Mouse (Mus musculus) inflammation-experienced regulatory T-cells, adult 16 weeks (primary cell): ENCODE data around the gene Mettl3. TPM values are rescaled to one million over a fixed set of nuclear protein-coding genes. Genes with fewer than 3 reads are reported as not detected.

ENCODE experiments used
- polyA plus RNA-seq: library from polyadenylated mRNA; unstranded; fragments of 100-300 nt; shearing (Covaris generic); gene quantifications from one replicate; pipeline ENCODE4 v1.2.1, GENCODE M21; 2017

Gene Mettl3
- 76.7 TPM for polyA plus RNA-seq

DNA sequence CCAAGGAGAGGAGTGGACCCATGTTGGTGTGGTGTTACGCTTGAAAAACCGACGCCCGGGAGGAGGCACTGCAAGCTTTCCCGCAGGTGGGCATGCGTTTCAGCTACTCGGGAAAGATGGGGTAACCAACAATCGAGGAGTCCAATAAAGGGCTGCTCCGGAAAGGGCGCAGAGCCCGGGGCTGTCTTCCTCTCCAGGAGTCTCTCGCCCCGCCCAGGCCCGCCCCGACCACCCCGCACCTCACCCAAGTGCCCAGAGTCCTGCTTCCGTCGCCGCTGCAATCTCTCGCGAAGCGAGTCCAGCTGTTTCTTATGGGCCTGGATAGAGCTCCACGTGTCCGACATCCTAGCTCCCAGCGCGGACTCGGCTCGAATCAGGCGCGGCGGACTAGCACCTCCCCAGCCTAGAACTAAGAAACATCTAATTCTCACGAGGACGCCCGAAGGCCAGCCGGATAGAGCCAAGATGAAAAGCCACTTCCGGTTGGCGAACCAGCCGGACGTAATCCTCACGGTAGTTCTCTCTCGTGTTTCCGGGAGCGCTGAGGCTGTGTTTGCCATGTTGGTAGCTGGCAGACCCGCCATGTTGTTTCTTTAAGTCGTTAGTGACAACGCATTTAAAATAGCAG lies at the start of gene Mettl3:
Mettl3 (minus strand) TSS at position 485 of the 628 bp plus-strand sequence.

DNA sequence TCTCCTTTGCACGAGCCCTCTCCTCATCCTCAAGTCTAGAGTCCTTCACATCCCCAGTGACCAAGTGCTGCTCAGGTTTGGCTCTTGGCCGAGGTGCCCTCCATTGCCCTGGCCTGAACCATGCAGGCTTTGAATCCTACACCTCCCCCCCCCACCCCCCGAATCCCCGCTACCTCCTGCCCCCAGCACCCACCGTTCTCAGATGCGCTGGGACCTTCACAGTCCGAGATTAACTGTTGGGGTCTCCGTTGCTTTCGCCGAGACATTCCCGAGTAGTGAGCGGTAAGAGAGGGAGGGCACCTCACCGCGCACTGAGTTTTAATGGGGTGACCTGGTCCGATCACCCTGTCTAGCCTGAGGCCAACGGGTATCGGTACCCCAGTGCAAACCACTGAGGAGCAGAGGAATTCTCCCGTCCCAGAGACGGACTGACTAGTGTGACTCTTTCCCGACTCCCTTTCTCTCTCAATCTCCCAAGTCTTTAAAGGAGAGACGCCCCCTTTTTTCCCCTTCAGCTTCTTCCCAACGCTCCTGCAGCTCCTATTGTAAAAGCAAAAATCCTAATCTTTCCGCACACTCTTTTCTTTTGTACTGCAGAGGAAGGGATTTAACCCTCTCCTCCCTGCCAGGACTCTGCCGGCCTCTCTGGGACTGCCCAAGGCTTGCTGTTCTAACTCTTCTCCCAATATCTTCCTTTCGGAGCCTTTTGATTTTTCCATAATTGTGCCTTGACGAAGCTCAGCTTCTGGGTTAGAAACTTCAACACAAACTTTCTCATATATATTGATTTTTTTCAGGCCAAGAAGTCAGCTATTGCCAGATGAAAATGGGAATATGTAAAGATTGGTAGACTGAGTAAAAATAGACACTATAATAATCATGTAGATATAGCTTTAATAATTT lies 23.2 kb upstream of the Mettl3 start, which contains the start of gene Sall2:
Sall2 (minus strand) TSS at position 853 of the 903 bp plus-strand sequence.

DNA sequence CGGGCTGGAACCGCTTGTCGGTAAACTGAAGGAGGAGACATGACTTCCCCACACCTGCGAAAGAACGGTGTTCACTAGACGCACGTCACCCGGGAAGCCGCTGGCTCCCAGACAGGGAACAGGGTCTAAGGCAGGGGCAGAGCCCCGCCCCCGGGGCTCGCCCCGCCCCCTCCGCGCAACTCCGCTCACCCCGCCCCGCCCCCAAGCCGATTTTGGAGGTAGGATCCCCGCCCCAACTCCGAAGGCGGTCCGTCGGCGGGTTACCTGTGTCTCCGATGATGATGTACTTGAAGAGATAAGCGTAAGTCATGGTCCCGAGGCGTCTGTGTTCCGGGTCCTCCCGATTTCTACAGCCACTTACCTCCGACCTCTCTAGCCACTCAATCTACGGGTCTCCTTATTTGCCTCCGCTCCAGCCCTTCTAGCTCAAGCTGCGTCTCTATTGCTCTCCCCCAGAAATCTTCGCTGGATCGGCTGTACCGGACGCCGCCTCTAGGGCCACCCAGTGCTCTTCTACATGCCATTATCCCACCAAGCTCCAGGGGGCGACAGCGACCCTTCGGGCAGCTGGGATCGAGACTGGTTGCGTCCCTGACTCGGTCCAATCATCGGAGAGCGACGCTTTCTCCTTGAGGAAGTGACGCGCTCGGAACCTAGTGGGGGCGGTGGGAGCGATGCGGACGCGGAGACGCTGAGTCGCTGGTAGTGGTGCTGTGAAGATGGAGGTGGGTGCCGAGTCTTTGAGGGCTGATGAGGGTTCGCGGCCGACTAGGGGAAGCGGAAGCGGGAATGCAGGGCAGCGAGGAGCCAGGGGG lies 25.8 kb downstream of the Mettl3 start, which contains the start of the genes Tox4 and Rab2b:
Tox4 (plus strand) TSS at position 215 of the 815 bp plus-strand sequence.
Rab2b (minus strand) TSS at position 614 of the 815 bp plus-strand sequence.

DNA sequence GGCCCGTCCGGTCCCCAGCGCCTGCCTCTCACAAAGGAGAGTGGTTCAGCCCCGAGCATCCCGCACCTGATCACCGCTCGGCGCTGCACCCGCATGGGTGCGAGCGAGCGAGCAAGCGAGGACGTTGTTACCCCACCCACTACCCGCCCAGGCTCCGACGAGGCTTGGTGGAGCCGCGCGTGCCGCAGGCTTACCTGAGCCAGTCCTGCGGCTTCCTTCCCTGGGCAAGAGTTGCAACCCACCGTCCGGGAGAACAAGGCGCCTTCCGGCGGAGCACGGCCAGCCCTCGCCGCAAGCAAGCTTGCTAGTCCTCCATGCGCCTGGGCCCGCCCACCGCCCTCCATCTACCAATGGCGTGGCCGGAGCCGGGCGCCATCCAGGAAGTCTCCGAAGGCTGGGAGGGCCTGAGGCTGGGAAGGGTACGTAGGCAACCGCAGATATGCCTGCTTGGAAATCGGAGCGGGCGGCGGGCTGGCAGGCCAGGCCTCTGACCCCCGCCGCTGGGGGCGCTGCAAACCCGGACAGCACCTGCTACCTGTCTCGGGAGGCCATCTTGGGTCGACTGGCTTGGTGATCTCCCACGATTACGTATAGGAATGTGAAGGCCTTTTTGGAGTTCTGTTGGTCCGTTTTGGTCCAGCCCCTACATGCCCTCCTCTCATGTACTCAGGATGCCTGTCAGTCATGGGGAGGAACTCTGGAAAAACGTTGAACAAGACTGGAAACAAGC lies 47.3 kb downstream of the Mettl3 start, which contains the start of gene Chd8:
Chd8 (minus strand) TSS at position 297 of the 730 bp plus-strand sequence.

Other genes starting within 250 kb of the Mettl3 start
- 513 TPM for gene Hnrnpc, start 201.1 kb downstream of the Mettl3 start, polyA plus RNA-seq
- 4.7 TPM for gene Rpgrip1, start 194.4 kb downstream of the Mettl3 start, polyA plus RNA-seq
- gene Supt16, start 107.7 kb downstream of the Mettl3 start, polyA plus RNA-seq, result 35.8 TPM
- gene Chd8, start 47.3 kb downstream of the Mettl3 start, polyA plus RNA-seq, result 47.8 TPM
- gene Tox4, start 26.0 kb downstream of the Mettl3 start, polyA plus RNA-seq, result 116 TPM
- gene Rab2b, start 25.6 kb downstream of the Mettl3 start, polyA plus RNA-seq, result 25.7 TPM
- gene Sall2, start 23.6 kb upstream of the Mettl3 start, polyA plus RNA-seq, result 3.3 TPM
- gene Olfr1513, start 51.3 kb upstream of the Mettl3 start, polyA plus RNA-seq, result not detected
- gene Olfr1512, start 74.0 kb upstream of the Mettl3 start, polyA plus RNA-seq, result not detected
- gene Olfr1511, start 92.3 kb upstream of the Mettl3 start, polyA plus RNA-seq, result not detected
- not detected for gene Olfr1510, start 109.2 kb upstream of the Mettl3 start, polyA plus RNA-seq
- gene Olfr1509, start 137.9 kb upstream of the Mettl3 start, polyA plus RNA-seq, result not detected
- not detected for gene Olfr1508, start 162.4 kb upstream of the Mettl3 start, polyA plus RNA-seq
- not detected for gene Olfr1507, start 190.6 kb upstream of the Mettl3 start, polyA plus RNA-seq